Mouse (Mus musculus) C2C12 (cell line): ENCODE measurements around the gene Hba-x. TPM values are rescaled to one million over a fixed set of nuclear protein-coding genes. Genes with fewer than 3 reads are reported as not detected.

Source experiments
- H3K27me3 ChIP-seq: one replicate; pipeline ENCODE4 v1.6.1; 2011; ENCODE audit not compliant: control insufficient read depth, insufficient read depth, insufficient read length
- H3K36me3 ChIP-seq: one replicate; pipeline ENCODE4 v1.6.1; 2011; ENCODE audit not compliant: control insufficient read depth, insufficient read depth
- H3K4me3 ChIP-seq: one replicate; pipeline ENCODE4 v1.5.1; 2011; ENCODE audit warnings: mild to moderate bottlenecking, control low read depth; ENCODE audit not compliant: poor library complexity, insufficient read depth, severe bottlenecking
- H3K79me2 ChIP-seq: one replicate; pipeline ENCODE4 v1.6.1; 2011; ENCODE audit not compliant: control insufficient read depth, insufficient read depth
- H3K79me3 ChIP-seq: one replicate; pipeline ENCODE4 v1.6.1; 2011; ENCODE audit warnings: low read depth, control low read depth
- H3ac ChIP-seq: one replicate; pipeline ENCODE3; 2011; ENCODE audit warnings: low read depth; ENCODE audit not compliant: control insufficient read depth, insufficient read length
- CEBPB ChIP-seq: IDR thresholded peaks from one replicate; pipeline ENCODE4 v1.6.1; 2011; ENCODE audit warnings: low read depth, mild to moderate bottlenecking, control low read depth, moderate library complexity
- CTCF ChIP-seq: IDR thresholded peaks from one replicate; pipeline ENCODE4 v1.5.1; 2011; ENCODE audit not compliant: control insufficient read depth, insufficient read depth, insufficient read length
- FOSL1 ChIP-seq: IDR thresholded peaks from one replicate; pipeline ENCODE4 v1.8.0; 2011; ENCODE audit warnings: mild to moderate bottlenecking, low read length; ENCODE audit not compliant: poor library complexity, insufficient read depth, severe bottlenecking
- MAX ChIP-seq: IDR thresholded peaks from one replicate; pipeline ENCODE4 v1.6.1; 2011; ENCODE audit warnings: mild to moderate bottlenecking, control low read depth
- MYOD1 ChIP-seq: IDR thresholded peaks from one replicate; pipeline ENCODE4 v1.6.1; 2011; ENCODE audit warnings: low read depth; ENCODE audit not compliant: control insufficient read depth, insufficient read length
- MYOG ChIP-seq: IDR thresholded peaks from one replicate; pipeline ENCODE4 v1.6.1; 2011; ENCODE audit not compliant: control insufficient read depth, insufficient read length; ENCODE audit errors: extremely low read depth
- USF1 ChIP-seq: IDR thresholded peaks from one replicate; pipeline ENCODE4 v1.6.1; 2011; ENCODE audit warnings: low read depth, mild to moderate bottlenecking, control low read depth, moderate library complexity
- polyA plus RNA-seq: library from polyadenylated mRNA; unstranded; fragments of >200 nt; fragmentation: generic; extraction: Trizol; gene quantifications from one replicate; pipeline ENCODE4 v1.2.1, GENCODE M21; 2012; ENCODE audit warnings: missing spikeins

The Hba-x gene
- polyA plus RNA-seq, 1 experiment, result not detected

- no peak overlapping the region for H3K4me3 ChIP-seq
- H3K27me3 ChIP-seq, result no peaks in the 10 kb centered on the region
- no peak for TF ChIP-seq CTCF
- TF ChIP-seq MYOG, result no peak
- TF ChIP-seq FOSL1, result no peak
- TF ChIP-seq CEBPB, result no peak
- TF ChIP-seq MAX, result no peak
- TF ChIP-seq MYOD1, result no peak
- no peak for TF ChIP-seq USF1
Observed at GRCm38 (mm10) chr11:32267964-32268363, 8.2 kb upstream of the Hba-x start.

GRCm38 (mm10) chr11:32268952-32269351 lies 7.2 kb upstream of the Hba-x start:
- H3K79me2 ChIP-seq, result peaks cover 28% of the 10 kb centered on the region
- peaks cover 14% of the 10 kb centered on the region for H3K79me3 ChIP-seq
- H3ac ChIP-seq, result no peak overlapping the region
- no peaks in the 10 kb centered on the region for H3K36me3 ChIP-seq
- TF ChIP-seq MYOG, result no peak
- no peak overlapping the region for H3K4me3 ChIP-seq
- no peaks in the 10 kb centered on the region for H3K27me3 ChIP-seq

More at GRCm38 (mm10) chr11:32267964-32268363, 8.2 kb upstream of the Hba-x start:
- peaks cover 38% of the 10 kb centered on the region for H3K79me2 ChIP-seq
- H3K79me3 ChIP-seq, result peaks cover 17% of the 10 kb centered on the region
- H3K36me3 ChIP-seq, result no peaks in the 10 kb centered on the region
- peak overlapping the region; percentile 28 for H3ac ChIP-seq

GRCm38 (mm10) chr11:32271178-32271577 lies 5.0 kb upstream of the Hba-x start:
- Histone ChIP-seq H3K79me2 (peaks cover 13% of the 10 kb centered on the region), H3K27me3 (no peaks in the 10 kb centered on the region), H3K36me3 (no peaks in the 10 kb centered on the region), H3ac (no peak overlapping the region), H3K4me3 (no peak overlapping the region), H3K79me3 (peaks cover 6% of the 10 kb centered on the region)
- TF ChIP-seq MYOD1, result peak; percentile 17
- no peak for TF ChIP-seq CEBPB
- TF ChIP-seq MAX, result no peak
- TF ChIP-seq USF1, result no peak
- no peak for TF ChIP-seq FOSL1
- no peak for TF ChIP-seq CTCF
- no peak for TF ChIP-seq MYOG

- Histone ChIP-seq H3K27me3 (peaks cover 32% of the 10 kb centered on the region), H3K36me3 (no peaks in the 10 kb centered on the region), H3ac (no peak overlapping the region), H3K79me3 (no peaks in the 10 kb centered on the region), H3K79me2 (no peaks in the 10 kb centered on the region), H3K4me3 (no peak overlapping the region)
- no peak for TF ChIP-seq MYOG
- no peak for TF ChIP-seq FOSL1
- no peak for TF ChIP-seq CTCF
- no peak for TF ChIP-seq MYOD1
- no peak for TF ChIP-seq USF1
- no peak for TF ChIP-seq MAX
- TF ChIP-seq CEBPB, result no peak
Observed at GRCm38 (mm10) chr11:32277736-32278457, 1.7 kb downstream of the Hba-x start.

GRCm38 (mm10) chr11:32278458-32278957 lies 2.3 kb downstream of the Hba-x start:
- Histone ChIP-seq H3ac (no peak overlapping the region), H3K79me2 (no peaks in the 10 kb centered on the region), H3K27me3 (peaks cover 32% of the 10 kb centered on the region), H3K36me3 (no peaks in the 10 kb centered on the region), H3K79me3 (no peaks in the 10 kb centered on the region), H3K4me3 (no peak overlapping the region)
- no peak for TF ChIP-seq USF1
- no peak for TF ChIP-seq FOSL1
- no peak for TF ChIP-seq CTCF
- no peak for TF ChIP-seq MYOG
- no peak for TF ChIP-seq MYOD1
- TF ChIP-seq MAX, result no peak
- no peak for TF ChIP-seq CEBPB

GRCm38 (mm10) chr11:32280646-32281045 lies 4.4 kb downstream of the Hba-x start:
- no peaks in the 10 kb centered on the region for H3K36me3 ChIP-seq
- TF ChIP-seq CEBPB (no peak), CTCF (no peak), FOSL1 (no peak), USF1 (no peak), MAX (no peak), MYOD1 (no peak), MYOG (no peak)
- no peaks in the 10 kb centered on the region for H3K79me2 ChIP-seq
- no peak overlapping the region for H3K4me3 ChIP-seq
- no peaks in the 10 kb centered on the region for H3K79me3 ChIP-seq
- peaks cover 32% of the 10 kb centered on the region for H3K27me3 ChIP-seq
- no peak overlapping the region for H3ac ChIP-seq
